Mouse (Mus musculus) Patski (cell line): ENCODE results near the gene Vps11. TPM values are rescaled to one million over a fixed set of nuclear protein-coding genes. Genes with fewer than 3 reads are reported as not detected.
A peak's percentile ranks its signal among the peaks of the same experiment; 100 is the strongest.

Experiments used
- ATAC-seq: fragments of 100-300 bp; one replicate; pipeline ENCODE4 v1.8.0; 2021
- CTCF ChIA-PET: fragments of 350-600 bp; sonication (Branson Sonifier 250); formaldehyde crosslinking; loops from one replicate; lab custom pipeline; 2022; ENCODE audit warnings: inconsistent platforms; lab: Charles Lee
- POLR2A ChIA-PET: fragments of 350-600 bp; sonication (Branson Sonifier 250); formaldehyde crosslinking; loops from one replicate; lab custom pipeline; 2022; ENCODE audit warnings: antibody characterized with exemption, inconsistent platforms; lab: Charles Lee
- DNase-seq: peaks from one replicate; pipeline ENCODE4 v3.0.0-alpha.2; 2011; ENCODE audit warnings: low read depth, low spot score
- H3K27me3 ChIP-seq: fragments of 371-371 bp; one replicate; pipeline ENCODE4 v1.5.1; 2021
- CTCF ChIP-seq: fragments of 100-300 bp; IDR thresholded peaks from one replicate; pipeline ENCODE4 v1.5.1; 2021
- in situ Hi-C: fragments of 300-500 bp; cut with MboI; formaldehyde crosslinking; loops from 3 replicates; pipeline ENCODE4 v1.11.1; 2018; ENCODE audit warnings: low pct_unique_long_range_greater_than_20kb, mixed read lengths
- polyA plus RNA-seq: library from polyadenylated mRNA; unstranded; gene quantifications from one replicate; pipeline ENCODE4 v1.2.3, GENCODE M21; 2021

The Vps11 gene
- polyA plus RNA-seq, 1 experiment from 2014 or later = 46.5 TPM

- peak; percentile 71 for DNase-seq
- CTCF ChIA-PET = interaction anchor here (0.6 to 1.7 kb wide), 4 partner anchors 9 to 63 kb away, joined by 3 read pairs; no protein-coding TSS in a partner anchor
- peak; percentile 91 for ATAC-seq
- H3K27me3 ChIP-seq = no peaks in the 10 kb centered on the region
- TF ChIP-seq CTCF = no peak
- in situ Hi-C loops = no loop called here
- POLR2A ChIA-PET = interaction anchor here (0.9 to 2.8 kb wide), 5 partner anchors 9 to 173 kb away, joined by 3 to 16 read pairs (median 4); partner anchors contain the start of gene H2afx
Measured at GRCm38 (mm10) chr9:44319887-44320798, 41.3 kb downstream of the Vps11 start, which contains the start of gene C2cd2l. Gene C2cd2l (minus strand): TSS chr9:44320285.

- no peaks in the 10 kb centered on the region for H3K27me3 ChIP-seq
- DNase-seq = no peak
- ATAC-seq = peak; percentile 27
- in situ Hi-C loops = no loop called here
- ChIA-PET CTCF (interaction anchor here (0.6 to 1.9 kb wide), 2 partner anchors 10 to 12 kb away, joined by 3 to 7 read pairs; no protein-coding TSS in a partner anchor), POLR2A (interaction anchor here (0.9 to 2.8 kb wide), 4 partner anchors 10 to 172 kb away, joined by 3 to 16 read pairs (median 4); partner anchors contain the start of gene H2afx)
- TF ChIP-seq CTCF = no peak
Measured at GRCm38 (mm10) chr9:44319105-44319886, 42.2 kb downstream of the Vps11 start.

- TF ChIP-seq CTCF = no peak
- in situ Hi-C loops = no loop called here
- ChIA-PET CTCF (interaction anchor here (1.9 kb wide), 1 partner anchor 9 kb away, joined by 7 read pairs; no protein-coding TSS in a partner anchor), POLR2A (interaction anchor here (2.8 kb wide), 1 partner anchor 16 kb away, joined by 16 read pairs; the partner anchor contains the start of gene H2afx)
- H3K27me3 ChIP-seq = no peaks in the 10 kb centered on the region
- no peak for DNase-seq
- ATAC-seq = no peak
Measured at GRCm38 (mm10) chr9:44318826-44319095, 42.7 kb downstream of the Vps11 start.

GRCm38 (mm10) chr9:44318076-44318825 lies 43.2 kb downstream of the Vps11 start:
- POLR2A ChIA-PET = no interaction called here
- no peak for TF ChIP-seq CTCF
- ATAC-seq (no peak), DNase-seq (no peak)
- no peaks in the 10 kb centered on the region for H3K27me3 ChIP-seq
- CTCF ChIA-PET = interaction anchor here (1.9 kb wide), 1 partner anchor 9 kb away, joined by 7 read pairs; no protein-coding TSS in a partner anchor
- in situ Hi-C loops = no loop called here

GRCm38 (mm10) chr9:44317452-44317851 lies 44.0 kb downstream of the Vps11 start:
- TF ChIP-seq CTCF = no peak
- CTCF ChIA-PET = no interaction called here
- POLR2A ChIA-PET = no interaction called here

GRCm38 (mm10) chr9:44314910-44315309 lies 46.6 kb downstream of the Vps11 start:
- H3K27me3 ChIP-seq = no peaks in the 10 kb centered on the region
- ChIA-PET POLR2A (interaction anchor here (0.6 kb wide), 1 partner anchor 10 kb away, joined by 3 read pairs; no protein-coding TSS in a partner anchor), CTCF (no interaction called here)
- TF ChIP-seq CTCF = no peak
- no peak for ATAC-seq
- DNase-seq = no peak
- in situ Hi-C loops = no loop called here

More at GRCm38 (mm10) chr9:44317452-44317851, 44.0 kb downstream of the Vps11 start:
- H3K27me3 ChIP-seq = no peaks in the 10 kb centered on the region
- ATAC-seq (no peak), DNase-seq (no peak)
- in situ Hi-C loops = no loop called here

- ChIA-PET CTCF (no interaction called here), POLR2A (no interaction called here)
- ATAC-seq (no peak), DNase-seq (no peak)
- in situ Hi-C loops = no loop called here
- no peaks in the 10 kb centered on the region for H3K27me3 ChIP-seq
- no peak for TF ChIP-seq CTCF
Measured at GRCm38 (mm10) chr9:44314257-44314547, 47.3 kb downstream of the Vps11 start.

GRCm38 (mm10) chr9:44313476-44314256 lies 47.8 kb downstream of the Vps11 start:
- no peak for DNase-seq
- no peaks in the 10 kb centered on the region for H3K27me3 ChIP-seq
- ChIA-PET CTCF (no interaction called here), POLR2A (no interaction called here)
- in situ Hi-C loops = no loop called here
- TF ChIP-seq CTCF = no peak
- ATAC-seq = no peak
